Mouse (Mus musculus): ENCODE data around the gene B3gnt5.
"Not testable (repeated sequence)": the region's sequence is repeated elsewhere in the genome, so short reads cannot be mapped to it uniquely, and the experiment has no call there.

Gene B3gnt5

DNA sequence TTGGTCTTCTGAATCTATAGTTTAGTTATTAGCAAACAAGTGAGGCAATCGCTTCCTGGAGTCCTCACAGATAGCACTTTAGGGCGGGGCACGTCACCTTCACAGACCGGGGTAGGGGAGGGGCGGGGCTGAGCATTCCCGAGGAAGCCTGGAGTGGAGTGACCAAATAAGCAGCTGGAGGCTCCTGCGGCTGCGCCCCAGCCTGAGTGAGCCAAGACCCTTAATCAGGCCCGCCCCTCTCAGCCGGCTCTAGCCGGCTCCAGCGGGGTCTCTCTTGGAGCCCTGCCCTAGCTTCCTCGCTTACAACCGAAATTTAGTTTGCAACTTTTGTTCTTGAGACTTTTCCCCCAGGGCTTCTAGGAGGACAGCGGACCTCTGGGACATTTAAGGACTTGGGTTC, at the start of gene B3gnt5:
Gene B3gnt5 (plus strand): TSS at position 135 of the 400 bp plus-strand sequence.
- ATAC-seq (ENCODE audit: low TSS enrichment) = no peak

- ATAC-seq (ENCODE audit: low TSS enrichment) = no peak
Observed at GRCm38 (mm10) chr16:19720959-19721358, 39.0 kb upstream of the B3gnt5 start.

DNA sequence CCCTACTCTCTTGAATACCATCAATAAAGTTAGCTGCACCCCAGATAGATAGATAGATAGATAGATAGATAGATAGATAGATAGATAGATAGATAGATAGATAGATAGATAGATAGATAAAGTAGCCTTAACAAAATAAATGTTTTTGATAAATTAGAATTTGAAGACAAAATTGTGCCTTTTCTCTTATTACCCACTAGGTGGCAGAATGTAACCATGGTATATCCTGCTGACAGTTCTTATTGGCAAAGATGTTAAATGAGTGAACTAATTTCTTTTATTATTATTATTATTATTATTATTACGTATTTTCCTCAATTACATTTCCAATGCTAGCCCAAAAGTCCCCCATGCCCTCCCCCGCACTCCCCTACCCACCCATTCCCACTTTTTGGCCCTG, 35.9 kb upstream of the B3gnt5 start:
- not testable (repeated sequence) for ATAC-seq (ENCODE audit: low TSS enrichment)

DNA sequence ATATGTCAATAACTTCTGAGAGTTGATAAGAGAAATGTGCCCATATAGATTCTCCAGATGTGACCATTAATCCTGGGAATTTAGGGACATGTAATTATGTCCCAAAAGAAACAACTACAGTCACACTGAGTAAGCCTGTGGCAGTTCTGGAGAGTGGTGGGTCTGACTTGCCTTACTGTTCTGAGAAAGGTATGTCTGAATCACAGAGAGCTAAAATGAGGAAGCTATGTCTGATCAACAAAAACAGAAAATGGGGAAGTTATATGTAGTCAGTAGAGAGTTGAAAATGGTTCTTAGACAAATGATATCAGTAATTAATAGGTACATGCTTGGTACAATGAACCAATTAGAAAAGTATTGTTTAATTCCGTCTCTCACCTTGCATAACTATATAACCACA, 27.1 kb upstream of the B3gnt5 start:
- no peak for ATAC-seq (ENCODE audit: low TSS enrichment)

- ATAC-seq (ENCODE audit: low TSS enrichment) = no peak
Observed at GRCm38 (mm10) chr16:19760505-19761496, 793 bp downstream of the B3gnt5 start.

DNA sequence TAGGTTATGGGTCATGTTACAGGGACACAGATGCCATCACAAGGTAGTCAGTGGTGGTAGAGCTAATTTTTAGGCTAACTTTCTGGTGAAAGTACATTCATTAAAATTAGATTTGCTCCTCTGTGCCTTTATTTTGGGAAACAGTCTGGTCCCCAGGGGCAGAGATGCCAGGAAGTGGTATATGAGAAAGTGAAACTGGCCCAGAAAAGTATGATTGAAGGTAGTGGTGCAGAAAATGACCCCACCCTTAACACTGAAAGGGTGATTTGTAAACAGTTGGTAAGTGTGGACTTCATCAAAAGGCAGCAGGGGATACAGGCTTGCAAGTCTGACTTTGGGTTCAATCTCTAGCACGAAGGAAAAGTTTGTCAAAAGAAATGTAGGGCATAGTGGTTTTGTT, 1.7 kb downstream of the B3gnt5 start:
- no peak for ATAC-seq (ENCODE audit: low TSS enrichment)

- ATAC-seq (ENCODE audit: low TSS enrichment) = no peak
Observed at GRCm38 (mm10) chr16:19766107-19766506, 6.1 kb downstream of the B3gnt5 start.

DNA sequence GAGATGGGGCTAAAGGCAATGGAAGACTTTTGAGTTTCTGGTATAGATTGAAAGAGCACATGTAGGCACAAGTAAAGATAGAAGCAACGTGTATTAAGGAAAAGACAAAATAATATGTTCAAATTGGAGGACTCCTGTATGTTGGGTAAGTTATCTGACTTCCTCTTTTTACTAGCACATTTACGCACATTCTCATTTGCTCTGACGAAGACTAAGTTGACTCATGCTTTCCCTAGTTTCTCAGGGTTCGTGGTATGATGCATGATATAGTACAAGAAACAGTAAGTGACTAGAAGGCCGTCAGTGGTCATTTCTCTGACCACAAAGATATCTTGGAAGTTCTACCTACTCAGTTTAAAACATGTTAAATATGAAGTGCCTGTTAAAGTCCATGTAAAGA, 8.0 kb downstream of the B3gnt5 start:
- no peak for ATAC-seq (ENCODE audit: low TSS enrichment)

- no peak for ATAC-seq (ENCODE audit: low TSS enrichment)
Observed at GRCm38 (mm10) chr16:19772013-19772412, 12.0 kb downstream of the B3gnt5 start.

GRCm38 (mm10) chr16:19786386-19787090, 26.5 kb downstream of the B3gnt5 start:
- ATAC-seq (ENCODE audit: low TSS enrichment) = no peak

DNA sequence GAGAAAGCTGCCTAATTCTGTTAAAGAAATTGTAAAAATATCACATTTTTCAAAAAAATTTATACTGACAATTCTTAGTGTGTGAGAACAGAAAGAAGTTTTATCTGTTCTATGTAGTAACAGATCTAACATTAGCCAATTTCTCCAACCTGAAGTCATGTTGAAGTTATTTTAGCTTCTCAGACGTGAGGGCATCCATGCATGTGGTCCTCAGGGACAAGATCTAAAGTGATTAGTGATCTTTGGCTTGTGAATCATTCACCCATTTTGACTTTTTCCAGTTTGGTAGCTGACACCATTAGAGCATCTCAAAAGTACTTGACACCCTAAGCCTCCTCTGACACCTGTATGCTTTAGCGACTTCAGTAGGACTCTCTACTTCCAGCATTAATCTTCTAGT, 29.9 kb downstream of the B3gnt5 start:
- ATAC-seq (ENCODE audit: low TSS enrichment) = no peak

DNA sequence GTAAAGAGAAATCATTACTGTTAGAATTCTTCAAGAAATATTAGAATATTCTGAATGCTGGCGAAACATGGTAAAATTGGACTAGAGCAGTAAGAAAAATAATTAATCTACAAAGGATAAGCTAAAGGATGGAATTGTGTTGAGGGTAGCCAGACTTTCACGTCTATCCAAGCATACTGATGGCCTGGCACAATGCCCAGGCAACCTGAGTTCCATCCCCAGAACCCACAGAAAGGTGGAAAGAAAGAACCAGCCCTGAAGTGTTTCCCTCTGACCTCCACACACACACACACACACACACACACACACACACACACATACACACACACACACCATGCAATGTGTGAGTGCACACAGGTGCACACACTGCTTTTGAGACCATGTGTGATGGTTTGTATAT, 58.8 kb downstream of the B3gnt5 start:
- no peak for ATAC-seq (ENCODE audit: low TSS enrichment)

All from frontal cortex, adult (tissue).